Mouse (Mus musculus) left cerebral cortex, postnatal 14 days (tissue): ENCODE results near the gene Pde6h. TPM values are rescaled to one million over a fixed set of nuclear protein-coding genes. Genes with fewer than 3 reads are reported as not detected.

Experiments used
- DNase-seq, 2 experiments: peaks; one replicate each; pipeline ENCODE4 v3.0.0; 2021 to 2022; ENCODE audit warnings: low spot score in 2 of 2, mixed read lengths in 1 of 2
- intact Hi-C: fragments of 180-260 bp; cut with DNase I; formaldehyde crosslinking; loops from one replicate; pipeline ENCODE4 v1.15.1; 2025
- total RNA-seq, 2 experiments: library from RNA; stranded (reverse); gene quantifications; 2 replicates each; pipeline ENCODE4 v1.2.3; 2021

Gene Pde6h
- total RNA-seq, 2 experiments from 2014 or later, result 1.3 to 1.6 TPM

DNA sequence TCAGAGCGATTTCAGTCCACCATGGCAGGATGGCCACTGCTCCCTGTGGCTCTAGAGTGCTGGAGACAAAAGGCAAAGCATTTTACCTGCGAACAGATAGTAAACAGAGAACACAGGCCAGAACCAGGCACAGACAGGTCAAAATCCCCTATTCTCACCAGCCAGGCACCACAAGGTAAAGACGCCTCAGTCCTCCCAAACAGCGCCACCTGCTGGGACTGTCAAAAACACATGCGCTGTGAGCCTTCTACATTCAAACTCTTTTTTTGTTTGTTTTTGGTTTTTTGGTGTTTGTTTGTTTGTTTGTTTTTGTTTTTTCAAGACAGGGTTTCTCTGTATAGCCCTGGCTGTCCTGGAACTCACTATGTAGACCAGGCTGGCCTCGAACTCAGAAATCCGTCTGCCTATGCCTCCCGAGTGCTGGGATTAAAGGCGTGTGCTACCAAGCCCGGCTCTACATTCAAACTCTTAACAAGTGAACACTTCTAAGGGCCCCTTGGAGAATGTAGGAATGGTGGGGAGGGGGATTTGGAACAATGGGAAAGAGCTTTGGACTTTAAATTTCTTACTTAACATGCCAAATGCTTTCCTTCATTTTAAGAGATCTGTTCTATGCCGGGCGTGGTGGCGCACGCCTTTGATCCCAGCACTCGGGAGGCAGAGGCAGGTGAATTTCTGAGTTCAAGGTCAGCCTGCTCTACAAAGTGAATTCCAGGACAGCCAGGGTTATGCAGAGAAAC lies 76.2 kb downstream of the Pde6h start:
- DNase-seq, result no peak
- intact Hi-C loops, result loop anchor here (10.0 kb wide), 1 partner anchor 165 kb away; no protein-coding TSS in a partner anchor

GRCm38 (mm10) chr6:137000706-137001105 lies 77.1 kb downstream of the Pde6h start:
- intact Hi-C loops, result no loop called here
- no peak for DNase-seq

GRCm38 (mm10) chr6:137001267-137002168 lies 77.9 kb downstream of the Pde6h start:
- DNase-seq, result no peak
- intact Hi-C loops, result no loop called here

DNA sequence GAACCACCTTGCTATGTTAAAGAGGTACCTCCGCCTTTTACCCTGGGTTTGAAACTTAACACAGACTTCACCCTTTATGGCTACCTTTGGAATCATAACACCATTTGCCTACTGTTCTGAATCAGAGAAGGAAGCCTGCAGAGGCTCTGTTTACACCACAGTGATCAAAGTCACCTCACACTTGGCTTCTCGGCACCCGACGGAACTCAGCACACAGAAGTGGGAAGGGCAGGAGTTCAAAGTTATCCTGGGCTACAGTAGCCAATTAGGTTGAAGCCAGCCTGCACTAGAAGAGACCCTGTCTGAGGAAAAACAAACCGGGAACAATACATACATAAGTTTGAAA lies 78.5 kb downstream of the Pde6h start:
- intact Hi-C loops, result no loop called here
- no peak for DNase-seq

GRCm38 (mm10) chr6:137004359-137004758 lies 80.7 kb downstream of the Pde6h start:
- no peak for DNase-seq
- intact Hi-C loops, result no loop called here

GRCm38 (mm10) chr6:137011187-137011586 lies 87.6 kb downstream of the Pde6h start:
- intact Hi-C loops, result no loop called here

GRCm38 (mm10) chr6:137014346-137014745 lies 90.7 kb downstream of the Pde6h start:
- no peak for DNase-seq
- intact Hi-C loops, result no loop called here

More at GRCm38 (mm10) chr6:137011187-137011586, 87.6 kb downstream of the Pde6h start:
- DNase-seq, result no peak

- no peak for DNase-seq
- intact Hi-C loops, result no loop called here
Observed at GRCm38 (mm10) chr6:137017216-137017973, 93.8 kb downstream of the Pde6h start.

Other genes with a start within 250 kb of the Pde6h start
- gene Gucy2c, start 142.1 kb upstream of the Pde6h start, total RNA-seq, result under 1 TPM; 0.42 to 0.57 TPM
- 10 to 100 TPM in 1 of 2 experiments, 1 to 10 TPM in 1; 7.9 to 10.4 TPM for gene Hist4h4, start 119.4 kb upstream of the Pde6h start, total RNA-seq
- 10 to 100 TPM; 65.7 to 66.8 TPM for gene H2afj, start 115.6 kb upstream of the Pde6h start, total RNA-seq
- 1 to 10 TPM; 2.7 to 4.8 TPM for gene BC049715, start 96.2 kb upstream of the Pde6h start, total RNA-seq
- 100 to 1,000 TPM; 120 to 128 TPM for gene Wbp11, start 95.6 kb upstream of the Pde6h start, total RNA-seq
- gene Smco3, start 88.4 kb upstream of the Pde6h start, total RNA-seq, result 1 to 10 TPM; 2.1 to 4.2 TPM
- under 1 TPM in 1 of 2 experiments, not detected in 1; 0.21 TPM for gene Art4, start 66.1 kb upstream of the Pde6h start, total RNA-seq
- gene Mgp, start 48.0 kb upstream of the Pde6h start, total RNA-seq, result 10 to 100 TPM; 44.9 to 54.4 TPM
- gene Erp27, start 1.7 kb upstream of the Pde6h start, total RNA-seq, result under 1 TPM; 0.34 to 0.81 TPM
- 10 to 100 TPM; 16.6 to 17.0 TPM for gene Arhgdib, start 18.1 kb downstream of the Pde6h start, total RNA-seq
- 1 to 10 TPM; 8.1 to 9.3 TPM for gene Rerg, start 246.7 kb downstream of the Pde6h start, total RNA-seq